Mouse (Mus musculus) ES-E14 (cell line): ENCODE data around the gene 4930469K13Rik.

ENCODE experiments used
- MAFK ChIP-seq: IDR thresholded peaks from 2 replicates; pipeline ENCODE4 v1.6.1; 2014; ENCODE audit warnings: mild to moderate bottlenecking, low read depth, low read length, inconsistent platforms; ENCODE audit not compliant: insufficient read depth
- ZC3H11A ChIP-seq: IDR thresholded peaks from 2 replicates; pipeline ENCODE4 v1.6.1; 2012; ENCODE audit warnings: low read depth, mild to moderate bottlenecking, inconsistent platforms, low read length, borderline replicate concordance

DNA sequence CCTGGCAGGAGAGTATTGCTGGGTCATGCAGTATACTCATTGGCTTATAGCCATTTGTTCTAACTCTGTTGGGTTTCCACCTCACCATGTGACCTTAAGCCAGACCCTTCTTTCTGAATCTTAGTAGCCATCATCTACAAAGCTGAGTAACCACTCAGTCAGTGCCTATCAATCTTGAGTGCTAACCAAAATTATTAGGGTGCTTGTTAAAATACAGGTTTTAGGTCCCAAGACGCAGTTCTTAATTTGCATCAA is 49.3 kb downstream of the 4930469K13Rik start:
- TF ChIP-seq MAFK (no peak), ZC3H11A (no peak)
